Mouse (Mus musculus): Measurements from ENCODE around the gene Dlk1. TPM values are rescaled to one million over a fixed set of nuclear protein-coding genes. Genes with fewer than 3 reads are reported as not detected.
A peak's percentile ranks its signal among the peaks of the same experiment; 100 is the strongest.

The Dlk1 gene
- polyA plus RNA-seq, 1 experiment from 2014 or later, result 487 TPM

- Histone ChIP-seq H3K4me3 (replicated peaks) (no peak overlapping the region), H3K27ac (no peak overlapping the region; the same call in 1 of the 2 replicates), H3K9me3 (no peaks in the 10 kb centered on the region), H3K4me1 (0 out of 2 replicates have a peak, but pooled peaks cover 2% of the 10 kb centered on the region), H3K27me3 (replicated peaks) (no peaks in the 10 kb centered on the region), H3K36me3 (no peaks in the 10 kb centered on the region), H3K9ac (no peak overlapping the region), H3K4me2 (no peak overlapping the region)
- WGBS, result 59% methylated on average over 20 of the region's 20 CpGs
- peak; percentile 70; the same call in 1 of the 2 replicates for ATAC-seq (ENCODE audit: insufficient read depth, low FRiP score, low read depth)
Observed at GRCm38 (mm10) chr12:109495016-109495644, 42.5 kb downstream of the Dlk1 start.

- H3K4me2 ChIP-seq, result no peak overlapping the region
- H3K4me1 ChIP-seq, result 0 out of 2 replicates have a peak, but pooled peaks cover 2% of the 10 kb centered on the region
- WGBS, result 71% methylated on average over 6 of the region's 6 CpGs
- ATAC-seq (ENCODE audit: insufficient read depth, low FRiP score, low read depth), result no peak
- H3K4me3 ChIP-seq (replicated peaks), result no peak overlapping the region
- H3K9ac ChIP-seq, result no peak overlapping the region
- no peak overlapping the region for H3K27ac ChIP-seq
- no peaks in the 10 kb centered on the region for H3K36me3 ChIP-seq
- no peaks in the 10 kb centered on the region for H3K27me3 ChIP-seq (replicated peaks)
- H3K9me3 ChIP-seq, result no peaks in the 10 kb centered on the region
Observed at GRCm38 (mm10) chr12:109496397-109496796, 43.8 kb downstream of the Dlk1 start.

- Histone ChIP-seq H3K9ac (no peak overlapping the region), H3K9me3 (no peaks in the 10 kb centered on the region), H3K4me2 (no peak overlapping the region), H3K4me3 (replicated peaks) (no peak overlapping the region), H3K27ac (no peak overlapping the region), H3K4me1 (no peaks in the 10 kb centered on the region), H3K36me3 (no peaks in the 10 kb centered on the region), H3K27me3 (replicated peaks) (no peaks in the 10 kb centered on the region)
- WGBS, result 50% methylated on average over 4 of the region's 4 CpGs
- peak; percentile 51; the same call in 1 of the 2 replicates for ATAC-seq (ENCODE audit: insufficient read depth, low FRiP score, low read depth)
Observed at GRCm38 (mm10) chr12:109500992-109501391, 48.4 kb downstream of the Dlk1 start.

- no peak overlapping the region for H3K4me3 ChIP-seq (replicated peaks)
- H3K36me3 ChIP-seq, result no peaks in the 10 kb centered on the region
- no peak for ATAC-seq (ENCODE audit: insufficient read depth, low FRiP score, low read depth)
- H3K9me3 ChIP-seq, result no peaks in the 10 kb centered on the region
- no peaks in the 10 kb centered on the region for H3K27me3 ChIP-seq (replicated peaks)
- no peaks in the 10 kb centered on the region for H3K4me1 ChIP-seq
- H3K27ac ChIP-seq, result no peak overlapping the region
- no peak overlapping the region for H3K4me2 ChIP-seq
- H3K9ac ChIP-seq, result no peak overlapping the region
- WGBS, result 75% methylated on average over 6 of the region's 6 CpGs
Observed at GRCm38 (mm10) chr12:109502360-109503040, 49.9 kb downstream of the Dlk1 start.

GRCm38 (mm10) chr12:109507693-109508092 lies 55.1 kb downstream of the Dlk1 start:
- H3K27ac ChIP-seq, result no peak overlapping the region
- H3K9ac ChIP-seq, result no peak overlapping the region
- 81% methylated on average over 11 of the region's 11 CpGs for WGBS
- H3K27me3 ChIP-seq (replicated peaks), result no peaks in the 10 kb centered on the region
- no peak overlapping the region for H3K4me3 ChIP-seq (replicated peaks)
- no peaks in the 10 kb centered on the region for H3K9me3 ChIP-seq
- no peaks in the 10 kb centered on the region for H3K36me3 ChIP-seq
- no peak overlapping the region for H3K4me2 ChIP-seq
- no peak for ATAC-seq (ENCODE audit: insufficient read depth, low FRiP score, low read depth)
- H3K4me1 ChIP-seq, result peaks cover 26% of the 10 kb centered on the region

GRCm38 (mm10) chr12:109508495-109509454 lies 56.2 kb downstream of the Dlk1 start:
- WGBS, result 24% methylated on average over 20 of the region's 20 CpGs
- H3K27ac ChIP-seq, result peak overlapping the region; percentile 62
- H3K9ac ChIP-seq, result no peak overlapping the region

GRCm38 (mm10) chr12:109509531-109510137 lies 57.0 kb downstream of the Dlk1 start:
- H3K36me3 ChIP-seq, result no peaks in the 10 kb centered on the region
- no peak for ATAC-seq (ENCODE audit: insufficient read depth, low FRiP score, low read depth)
- peak overlapping the region; percentile 62 for H3K27ac ChIP-seq
- H3K4me3 ChIP-seq (replicated peaks), result no peak overlapping the region
- no peaks in the 10 kb centered on the region for H3K9me3 ChIP-seq
- no peak overlapping the region for H3K9ac ChIP-seq
- H3K4me1 ChIP-seq, result peaks cover 30% of the 10 kb centered on the region
- no peaks in the 10 kb centered on the region for H3K27me3 ChIP-seq (replicated peaks)
- peak overlapping the region; percentile 6; the same call in 1 of the 2 replicates for H3K4me2 ChIP-seq
- 42% methylated on average over 9 of the region's 9 CpGs for WGBS

More at GRCm38 (mm10) chr12:109508495-109509454, 56.2 kb downstream of the Dlk1 start:
- no peak for ATAC-seq (ENCODE audit: insufficient read depth, low FRiP score, low read depth)
- Histone ChIP-seq H3K27me3 (replicated peaks) (no peaks in the 10 kb centered on the region), H3K4me1 (peaks cover 30% of the 10 kb centered on the region), H3K4me3 (replicated peaks) (no peak overlapping the region), H3K4me2 (peak overlapping the region; percentile 6; the same call in 1 of the 2 replicates), H3K36me3 (no peaks in the 10 kb centered on the region), H3K9me3 (no peaks in the 10 kb centered on the region)

- WGBS, result 49% methylated on average over 8 of the region's 8 CpGs
- H3K27ac ChIP-seq, result 0 out of 2 replicates have a peak overlapping the region, but pooled peaks have one; percentile 16
Observed at GRCm38 (mm10) chr12:109510247-109510646, 57.6 kb downstream of the Dlk1 start.

GRCm38 (mm10) chr12:109511456-109511855 lies 58.8 kb downstream of the Dlk1 start:
- Histone ChIP-seq H3K4me3 (replicated peaks) (no peak overlapping the region), H3K4me2 (no peak overlapping the region), H3K9ac (no peak overlapping the region), H3K4me1 (peaks cover 30% of the 10 kb centered on the region), H3K27me3 (replicated peaks) (no peaks in the 10 kb centered on the region), H3K36me3 (no peaks in the 10 kb centered on the region), H3K9me3 (no peaks in the 10 kb centered on the region), H3K27ac (no peak overlapping the region; the same call in 1 of the 2 replicates)
- WGBS, result 56% methylated on average over 8 of the region's 8 CpGs
- no peak for ATAC-seq (ENCODE audit: insufficient read depth, low FRiP score, low read depth)

More at GRCm38 (mm10) chr12:109510247-109510646, 57.6 kb downstream of the Dlk1 start:
- Histone ChIP-seq H3K9me3 (no peaks in the 10 kb centered on the region), H3K36me3 (no peaks in the 10 kb centered on the region), H3K4me2 (no peak overlapping the region), H3K4me1 (peaks cover 30% of the 10 kb centered on the region), H3K4me3 (replicated peaks) (no peak overlapping the region), H3K9ac (no peak overlapping the region), H3K27me3 (replicated peaks) (no peaks in the 10 kb centered on the region)
- no peak for ATAC-seq (ENCODE audit: insufficient read depth, low FRiP score, low read depth)

- Histone ChIP-seq H3K27ac (peak overlapping the region; percentile 16; the same call in 1 of the 2 replicates), H3K4me2 (no peak overlapping the region)
- peak; percentile 8; the same call in 1 of the 2 replicates for ATAC-seq (ENCODE audit: insufficient read depth, low FRiP score, low read depth)
Observed at GRCm38 (mm10) chr12:109512151-109512907, 59.7 kb downstream of the Dlk1 start.

More at GRCm38 (mm10) chr12:109512151-109512907, 59.7 kb downstream of the Dlk1 start:
- Histone ChIP-seq H3K4me3 (replicated peaks) (no peak overlapping the region), H3K9me3 (no peaks in the 10 kb centered on the region), H3K36me3 (no peaks in the 10 kb centered on the region), H3K9ac (no peak overlapping the region), H3K4me1 (peaks cover 32% of the 10 kb centered on the region), H3K27me3 (replicated peaks) (no peaks in the 10 kb centered on the region)
- 28% methylated on average over 13 of the region's 13 CpGs for WGBS

Data from stomach, embryonic 15.5 days (tissue).